Mouse (Mus musculus): Measurements from ENCODE around the gene 1700017B05Rik.
A peak's percentile ranks its signal among the peaks of the same experiment; 100 is the strongest.

DNA sequence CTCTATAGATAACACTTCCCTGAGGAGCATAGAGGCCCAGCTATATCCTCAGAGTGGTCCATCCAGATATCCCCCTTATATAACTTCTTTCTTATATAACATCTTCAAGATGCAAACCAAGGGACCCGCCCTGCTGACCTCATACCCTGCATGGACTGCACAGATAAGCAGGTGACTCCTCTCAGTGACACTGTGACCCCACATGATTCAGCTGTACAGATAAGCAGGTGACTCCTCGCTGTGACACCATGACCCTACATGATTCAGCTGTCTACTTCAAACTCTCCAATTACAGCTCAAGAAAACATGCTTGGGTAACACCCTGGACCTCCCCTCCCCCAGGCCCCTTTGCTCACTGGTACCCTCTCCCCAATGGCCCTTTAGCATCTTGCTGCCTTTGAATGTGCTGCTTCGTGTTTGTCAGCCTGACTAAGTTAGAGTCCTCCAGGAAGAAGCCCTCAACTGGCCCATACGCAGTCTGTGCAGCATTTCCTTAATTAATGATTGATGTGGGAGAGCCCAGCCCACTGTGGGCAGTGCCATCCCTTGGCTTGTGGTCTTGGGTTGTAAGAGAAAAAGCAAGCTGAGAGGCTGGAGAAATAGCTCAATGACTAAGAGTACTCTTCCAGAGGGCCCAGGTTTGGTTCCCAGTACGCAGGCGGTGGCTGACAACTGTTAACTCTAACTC, 37.5 kb upstream of the 1700017B05Rik start:
- TF ChIP-seq CTCF (IDR thresholded peaks at IDR 0.05; ENCODE audit: low read depth), result no peak
- peak; percentile 98 for TF ChIP-seq EP300 (IDR thresholded peaks at IDR 0.05; ENCODE audit: low read depth)

All from liver, embryonic 14.5 days (tissue).